Mouse (Mus musculus) A20 (cell line): ENCODE results near the gene Mia3.
"Not testable (repeated sequence)": the region's sequence is repeated elsewhere in the genome, so short reads cannot be mapped to it uniquely, and the experiment has no call there.

ENCODE experiments used
- DNase-seq: peaks from one replicate; pipeline ENCODE4 v3.0.0-alpha.2; 2011; ENCODE audit warnings: low read depth, low spot score

The Mia3 gene

GRCm38 (mm10) chr1:183369427-183370014, at the start of gene Mia3:
Gene Mia3 (minus strand): TSS chr1:183369553.
- peak; percentile 94 for DNase-seq

GRCm38 (mm10) chr1:183417873-183418272, 48.5 kb upstream of the Mia3 start, which contains the start of gene Hhipl2:
Gene Hhipl2 (plus strand): TSS chr1:183418215.
- DNase-seq = no peak

GRCm38 (mm10) chr1:183414081-183414727, 44.9 kb upstream of the Mia3 start:
- DNase-seq = no peak

DNA sequence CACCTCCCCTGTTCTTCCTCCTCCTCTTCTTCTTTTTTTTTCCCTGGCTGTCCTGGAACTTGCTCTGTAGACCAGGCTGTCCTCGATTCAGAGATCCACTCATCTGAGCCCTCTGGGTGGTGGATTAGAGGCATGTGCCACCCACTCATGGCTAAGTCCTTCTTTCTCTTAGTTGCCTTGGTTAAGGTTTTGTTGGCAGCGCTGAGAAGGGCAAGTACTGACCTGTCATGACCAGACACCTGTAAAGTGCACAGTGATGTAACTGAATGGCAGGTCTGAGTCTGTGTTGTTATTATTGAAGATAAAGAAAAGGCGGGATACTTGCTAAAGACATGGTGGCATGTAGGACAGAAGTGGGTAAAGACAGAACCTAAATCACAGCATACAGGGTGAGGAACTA, 34.0 kb upstream of the Mia3 start:
- DNase-seq = no peak

- DNase-seq = peak; percentile 97
Observed at GRCm38 (mm10) chr1:183388426-183389406, 19.4 kb upstream of the Mia3 start, which contains the start of gene Taf1a. Gene Taf1a (plus strand): TSS chr1:183388981.

DNA sequence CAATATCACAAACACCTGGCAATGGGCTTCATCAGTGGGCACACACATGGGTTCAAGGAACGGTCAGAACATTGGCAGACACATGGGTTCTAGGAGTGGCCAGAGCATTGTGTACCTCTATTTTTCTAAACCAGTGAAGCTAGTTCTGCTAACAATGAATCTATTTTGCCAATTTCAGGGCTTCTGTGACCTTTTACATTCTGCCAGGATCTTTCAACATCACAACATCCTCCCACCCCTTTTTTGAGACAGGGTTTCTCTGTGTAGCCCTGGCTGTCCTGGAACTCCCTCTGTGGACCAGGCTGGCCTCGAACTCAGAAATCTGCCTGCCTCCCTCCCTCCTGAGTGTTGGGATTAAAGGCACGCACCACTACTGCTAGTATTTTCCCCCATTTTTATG, 18.1 kb upstream of the Mia3 start:
- DNase-seq = not testable (repeated sequence)

DNA sequence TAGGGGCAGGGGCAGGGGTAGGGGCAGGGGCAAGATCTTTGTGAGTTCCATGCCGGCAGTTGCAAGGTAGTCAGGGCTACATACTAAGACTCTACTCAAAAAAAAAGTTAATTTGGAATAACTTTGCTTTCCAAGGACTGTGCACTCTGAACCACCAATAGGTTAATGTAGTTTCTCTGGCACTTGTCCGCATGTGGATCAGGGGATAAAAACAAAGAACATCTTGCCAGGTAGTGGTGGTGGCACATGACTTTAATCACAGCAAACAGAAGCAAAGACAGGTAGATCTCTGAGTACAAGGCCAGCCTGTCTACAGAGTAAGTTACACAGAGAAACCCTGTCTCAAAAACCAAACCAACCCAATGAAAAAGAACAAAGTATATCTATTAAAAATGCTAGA, 13.3 kb upstream of the Mia3 start:
- no peak for DNase-seq

DNA sequence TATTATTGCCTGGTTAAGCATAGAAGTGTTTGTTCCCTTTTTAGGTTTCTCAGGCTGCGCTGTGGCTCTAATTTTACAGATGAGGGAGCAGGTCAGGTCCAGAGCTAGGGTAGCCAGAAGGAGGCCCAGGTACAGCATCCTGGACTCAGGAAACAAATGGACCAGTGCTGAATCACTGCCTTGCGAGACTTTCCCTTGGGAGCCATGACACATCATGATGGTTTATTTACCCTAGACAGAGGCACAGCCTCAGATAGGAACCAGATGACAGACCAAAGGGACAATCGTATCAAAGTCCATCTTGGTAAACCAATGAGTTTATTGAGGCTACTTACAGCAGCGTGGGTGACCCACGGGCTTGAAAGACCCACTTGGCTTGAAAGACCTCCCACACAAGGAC, 12.5 kb upstream of the Mia3 start:
- DNase-seq = no peak

DNA sequence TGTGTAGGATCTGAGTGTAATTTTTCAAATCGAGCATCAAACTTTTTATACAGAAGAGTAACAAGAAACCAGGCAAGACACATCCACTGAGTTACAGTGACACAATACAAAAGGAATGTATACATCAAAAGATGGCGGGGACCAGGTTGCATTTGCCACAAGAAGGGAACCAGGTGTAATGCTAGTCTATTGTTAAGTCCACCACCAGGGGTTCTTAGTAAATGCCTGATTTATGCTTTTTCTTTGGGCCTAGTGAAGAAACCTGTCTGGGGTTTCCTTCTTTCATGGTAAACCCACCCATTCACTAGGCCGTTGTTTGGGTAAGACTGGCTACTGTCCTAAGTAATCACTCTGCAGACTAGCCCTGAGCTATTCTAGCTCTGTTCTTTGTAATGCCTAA, 10.0 kb upstream of the Mia3 start:
- not testable (repeated sequence) for DNase-seq

GRCm38 (mm10) chr1:183378321-183378941, 9.1 kb upstream of the Mia3 start:
- DNase-seq = no peak

DNA sequence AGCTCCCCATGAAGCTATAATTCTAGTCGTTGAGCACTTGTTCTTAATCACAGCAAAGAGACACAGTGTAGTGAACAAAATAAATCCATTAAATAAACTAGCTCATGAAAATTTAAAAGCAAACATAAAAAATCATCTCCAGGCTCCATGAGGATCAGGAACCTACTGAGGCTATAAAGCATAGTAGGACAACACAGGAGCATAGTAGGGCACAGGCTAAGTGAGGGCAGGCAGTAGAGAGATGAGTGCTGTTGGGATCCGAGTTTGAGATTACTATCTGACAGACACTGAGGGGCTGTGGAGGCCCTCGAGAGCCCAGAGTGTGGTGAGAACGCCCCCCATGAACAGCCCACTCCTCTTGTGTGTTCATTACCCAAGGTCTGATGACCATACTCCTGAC, 7.7 kb upstream of the Mia3 start:
- DNase-seq = no peak

- DNase-seq = no peak
Observed at GRCm38 (mm10) chr1:183374728-183375127, 5.4 kb upstream of the Mia3 start.

DNA sequence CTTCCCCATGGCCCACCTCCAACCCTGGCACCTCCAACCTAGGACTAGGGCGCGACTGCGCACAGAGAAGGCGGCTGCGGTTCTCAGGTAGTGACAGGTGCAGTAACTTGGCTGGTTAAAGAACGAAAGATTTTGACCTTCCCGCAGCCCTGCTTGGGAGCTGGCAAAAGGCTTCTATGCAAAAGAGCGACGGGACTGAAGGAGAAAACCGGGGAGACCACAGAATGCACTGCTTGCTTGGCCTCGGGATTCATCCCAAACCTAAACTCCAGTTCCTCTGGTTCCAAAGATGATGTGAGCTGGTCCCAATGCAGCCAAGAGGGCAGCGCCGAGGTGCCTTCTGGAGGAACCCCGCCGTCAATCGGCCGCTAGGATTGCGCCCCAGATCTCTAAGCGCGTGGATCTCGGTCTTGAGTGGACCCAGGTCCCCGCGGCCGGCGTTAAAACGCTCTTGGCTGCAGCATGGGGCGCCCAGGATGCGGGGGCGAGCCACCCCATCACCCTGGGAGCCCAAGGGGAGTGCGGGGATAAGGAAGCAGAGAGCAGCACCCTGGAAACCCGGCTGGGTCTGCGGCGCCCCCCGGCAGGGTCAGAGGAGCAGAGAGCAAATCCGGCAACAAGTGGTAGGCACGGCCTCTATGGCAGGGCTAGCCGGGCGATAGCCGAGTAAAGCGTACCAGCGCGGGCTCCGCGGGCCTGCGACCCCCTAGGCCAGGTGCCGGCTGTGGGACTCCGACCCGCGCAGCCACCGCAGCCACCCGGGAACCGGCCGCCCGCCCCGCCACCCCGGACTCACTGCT, 552 bp downstream of the Mia3 start:
- DNase-seq = no peak

- no peak for DNase-seq
Observed at GRCm38 (mm10) chr1:183366361-183366760, 3.0 kb downstream of the Mia3 start.

DNA sequence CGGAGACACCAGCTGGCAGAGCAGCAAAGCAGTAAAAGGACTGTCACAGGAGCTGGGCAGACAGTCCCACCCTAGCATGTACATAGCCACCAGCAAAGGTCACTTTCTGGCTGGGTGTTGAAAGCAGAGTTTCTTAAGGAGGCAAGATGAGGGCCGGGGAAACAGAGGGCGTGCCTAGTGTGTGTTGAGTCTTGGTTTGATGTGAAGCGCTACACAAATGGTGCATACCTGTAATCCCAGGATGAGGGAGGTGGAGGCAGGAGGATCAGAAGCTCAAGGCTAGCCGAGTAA, 5.8 kb downstream of the Mia3 start:
- DNase-seq = no peak

DNA sequence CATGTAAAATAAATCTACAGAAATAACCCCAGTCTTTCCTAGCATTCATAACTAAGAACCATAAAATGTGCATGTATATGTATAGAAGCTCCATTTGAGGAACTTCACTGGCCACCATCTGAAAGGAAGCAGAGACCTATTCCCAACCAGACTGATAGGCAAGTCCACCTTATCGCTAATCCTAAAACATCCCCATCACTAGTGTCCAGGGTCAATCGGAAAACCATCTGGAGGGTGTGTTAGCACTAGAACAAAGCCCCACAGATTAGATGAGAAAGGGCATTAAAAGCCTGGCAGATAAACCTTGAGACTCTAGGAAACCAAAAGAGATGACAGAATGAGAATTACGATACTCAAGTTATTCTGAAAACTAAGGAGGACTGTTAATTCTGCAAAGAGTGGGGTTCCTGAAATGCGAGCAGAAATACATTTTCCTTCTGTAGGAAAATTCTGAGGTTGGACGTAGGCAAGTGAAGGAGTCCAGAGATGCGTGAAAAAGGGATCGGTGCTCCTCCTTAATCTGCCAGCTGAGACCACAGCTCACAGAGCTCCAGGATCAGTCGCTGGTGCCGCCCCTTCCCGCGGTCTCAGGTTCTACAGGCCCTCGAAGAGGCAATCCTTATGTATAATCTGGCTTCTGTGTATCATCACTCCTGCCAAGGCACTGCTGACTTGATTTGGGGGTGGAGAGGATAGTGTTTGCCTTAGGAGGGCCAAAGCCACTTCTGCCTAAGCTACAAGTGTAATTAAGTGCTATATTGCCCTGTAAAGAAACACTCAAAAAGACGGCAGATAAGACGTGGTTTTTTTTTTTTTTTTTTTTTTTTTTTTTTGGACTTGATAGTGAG, 6.4 kb downstream of the Mia3 start:
- no peak for DNase-seq

GRCm38 (mm10) chr1:183362301-183362700, 7.1 kb downstream of the Mia3 start:
- DNase-seq = no peak

- no peak for DNase-seq
Observed at GRCm38 (mm10) chr1:183358901-183359300, 10.5 kb downstream of the Mia3 start.

DNA sequence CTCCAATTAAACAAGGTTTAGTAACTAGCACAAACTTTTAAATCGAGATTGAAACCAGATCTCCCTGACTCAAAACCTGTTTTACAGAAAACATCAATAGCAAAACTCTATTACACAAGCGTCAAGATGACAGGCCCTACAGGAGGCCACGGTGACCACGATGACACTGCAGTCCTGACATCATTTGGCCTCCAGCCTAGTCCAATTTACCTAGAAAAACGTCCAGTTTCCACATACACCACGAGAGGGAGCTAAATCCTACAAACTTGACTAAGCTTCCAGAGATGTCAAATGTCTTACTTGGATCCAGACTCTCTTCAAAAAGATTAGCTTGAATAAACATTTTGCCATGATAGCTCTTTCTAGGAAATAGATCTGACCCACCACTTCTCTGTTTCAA, 19.5 kb downstream of the Mia3 start:
- peak; percentile 71 for DNase-seq

- no peak for DNase-seq
Observed at GRCm38 (mm10) chr1:183345817-183346195, 23.5 kb downstream of the Mia3 start.
